Mouse (Mus musculus) right cerebral cortex, adult 18-20 months (tissue): ENCODE measurements around the gene Spryd3.
"Not testable (repeated sequence)": the region's sequence is repeated elsewhere in the genome, so short reads cannot be mapped to it uniquely, and the experiment has no call there.

ENCODE experiments used
- DNase-seq: peaks from one replicate; pipeline ENCODE4 v3.0.0; 2022; ENCODE audit warnings: mixed read lengths

Spryd3 gene

DNA sequence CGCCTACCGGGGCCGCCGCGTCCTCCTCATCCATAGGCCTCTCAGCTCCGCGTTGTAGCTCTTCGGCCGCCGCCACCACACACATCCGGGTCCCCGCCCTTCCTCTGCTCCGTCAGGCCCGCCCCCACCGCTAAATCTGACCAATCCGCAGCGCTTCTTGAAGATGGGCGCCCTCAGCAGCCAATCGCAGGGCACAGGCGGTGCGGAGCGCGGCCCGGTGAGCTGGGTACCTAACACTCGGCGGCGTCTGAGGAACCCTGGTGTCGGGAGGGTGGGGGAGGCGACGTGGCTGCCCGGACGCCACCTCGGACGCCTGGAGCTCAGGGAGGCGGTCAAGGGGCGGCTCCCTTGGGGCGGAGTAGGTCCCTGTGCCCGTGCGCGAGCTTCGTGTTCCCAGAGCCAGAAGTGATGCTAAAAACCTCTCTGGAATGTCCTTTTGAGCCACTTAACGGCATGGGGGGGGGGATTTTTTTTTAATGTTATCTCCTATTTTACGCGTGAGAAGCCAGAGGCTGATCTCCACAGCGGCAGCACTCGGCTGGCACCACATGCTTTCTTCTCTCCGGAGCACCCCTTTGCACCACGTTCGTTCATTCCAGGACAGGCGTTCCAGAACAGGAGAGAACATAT, at the start of gene Spryd3:
Spryd3 (minus strand) TSS at position 106 of the 630 bp plus-strand sequence.
- DNase-seq, result peak; percentile 98

DNA sequence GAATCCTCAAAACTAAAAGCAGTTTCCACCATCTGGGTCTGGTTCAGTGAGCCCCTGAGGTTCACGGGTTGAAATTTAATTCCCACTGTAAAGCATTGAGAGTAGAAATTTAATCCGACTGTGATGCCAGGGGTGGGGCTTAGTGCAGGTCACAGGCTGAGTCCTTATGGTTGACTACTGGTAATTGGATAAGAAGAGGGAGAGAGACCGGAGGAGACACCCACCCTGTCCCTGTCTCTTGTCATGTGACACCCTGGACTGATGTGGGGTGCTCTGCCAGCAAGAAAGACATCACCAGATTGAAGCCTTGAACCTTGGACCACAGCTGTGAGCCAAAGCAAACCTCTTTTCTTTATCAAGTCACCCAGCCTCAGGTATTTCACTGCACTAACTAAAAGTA, 47.0 kb upstream of the Spryd3 start:
- DNase-seq, result no peak

DNA sequence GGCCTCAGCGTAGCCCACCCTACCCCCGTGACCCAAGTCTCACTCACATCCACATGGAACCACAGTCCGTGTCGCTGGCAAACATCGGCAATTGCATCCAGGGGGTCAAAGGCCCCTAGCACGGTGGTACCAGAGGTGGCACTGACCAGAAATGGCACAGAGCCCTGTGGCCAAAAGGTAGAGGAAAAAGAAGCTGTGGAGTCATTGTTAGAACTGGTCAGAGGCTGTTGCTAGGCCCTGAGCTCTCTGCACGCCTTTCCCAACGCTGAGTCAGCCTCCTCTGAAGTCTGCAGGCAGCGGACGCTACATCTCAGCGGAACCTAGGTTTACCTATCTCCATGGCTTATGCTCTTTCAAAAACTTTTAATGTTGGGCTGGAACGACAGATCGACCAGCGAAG, 43.9 kb upstream of the Spryd3 start:
- DNase-seq, result no peak

DNA sequence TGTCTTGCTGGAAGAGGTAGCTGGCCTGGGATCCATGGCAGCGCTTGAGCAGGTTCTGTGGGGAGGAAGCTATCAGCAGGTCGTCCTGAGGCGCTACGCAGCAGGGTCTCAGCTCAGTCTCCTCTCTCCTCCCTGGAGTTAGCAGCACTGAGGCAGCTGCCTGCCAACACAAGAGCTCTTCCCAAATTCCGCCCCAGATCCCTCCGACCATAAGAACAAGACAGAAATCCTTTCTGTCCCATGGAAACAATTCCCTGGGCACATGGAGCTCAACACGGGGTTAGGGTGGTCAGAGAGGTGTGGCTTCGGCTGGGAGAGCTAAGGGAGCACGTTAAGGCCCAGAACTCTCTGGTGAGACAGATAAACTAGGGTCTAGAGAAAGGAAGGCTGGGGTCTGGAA, 43.1 kb upstream of the Spryd3 start:
- DNase-seq, result no peak

DNA sequence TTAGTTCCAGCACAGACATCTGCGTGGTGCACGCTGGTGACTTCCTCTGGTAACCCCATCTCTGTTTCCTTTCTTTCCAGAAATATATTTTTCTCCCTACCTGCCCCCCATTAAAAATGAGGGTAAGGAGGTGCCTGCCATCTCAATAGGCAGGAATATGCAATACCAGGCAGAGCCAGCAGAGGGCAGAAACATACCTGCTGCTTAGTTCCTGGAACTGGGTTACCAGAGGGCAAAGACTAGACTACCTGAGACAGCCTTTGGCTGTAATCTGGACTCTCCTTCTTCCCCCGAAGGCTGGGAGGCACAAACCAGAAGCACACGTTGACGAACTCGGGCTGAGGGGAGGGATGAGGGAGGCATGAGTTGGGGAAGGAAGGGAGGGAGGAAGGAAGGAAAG, 42.2 kb upstream of the Spryd3 start:
- peak; percentile 73 for DNase-seq

DNA sequence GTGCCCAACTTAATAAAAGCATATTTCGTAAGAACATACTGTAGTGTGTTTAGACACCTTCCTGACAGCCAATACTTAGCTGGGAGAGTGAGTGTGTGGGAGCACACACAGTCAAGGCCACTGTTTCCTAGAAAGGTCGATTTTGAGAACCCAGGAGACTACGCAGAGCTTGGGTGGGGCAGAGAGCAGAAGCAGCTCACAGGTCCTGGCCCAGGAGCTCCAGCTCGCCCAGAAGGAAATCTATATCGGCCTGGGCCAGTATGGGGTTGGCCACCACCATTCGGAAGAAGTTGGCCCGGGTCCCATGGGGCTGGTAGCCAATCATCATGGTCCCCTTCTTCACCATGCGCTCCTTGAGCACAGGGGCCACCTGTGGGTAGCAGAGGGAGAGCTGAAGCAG, 41.4 kb upstream of the Spryd3 start:
- DNase-seq, result no peak

DNA sequence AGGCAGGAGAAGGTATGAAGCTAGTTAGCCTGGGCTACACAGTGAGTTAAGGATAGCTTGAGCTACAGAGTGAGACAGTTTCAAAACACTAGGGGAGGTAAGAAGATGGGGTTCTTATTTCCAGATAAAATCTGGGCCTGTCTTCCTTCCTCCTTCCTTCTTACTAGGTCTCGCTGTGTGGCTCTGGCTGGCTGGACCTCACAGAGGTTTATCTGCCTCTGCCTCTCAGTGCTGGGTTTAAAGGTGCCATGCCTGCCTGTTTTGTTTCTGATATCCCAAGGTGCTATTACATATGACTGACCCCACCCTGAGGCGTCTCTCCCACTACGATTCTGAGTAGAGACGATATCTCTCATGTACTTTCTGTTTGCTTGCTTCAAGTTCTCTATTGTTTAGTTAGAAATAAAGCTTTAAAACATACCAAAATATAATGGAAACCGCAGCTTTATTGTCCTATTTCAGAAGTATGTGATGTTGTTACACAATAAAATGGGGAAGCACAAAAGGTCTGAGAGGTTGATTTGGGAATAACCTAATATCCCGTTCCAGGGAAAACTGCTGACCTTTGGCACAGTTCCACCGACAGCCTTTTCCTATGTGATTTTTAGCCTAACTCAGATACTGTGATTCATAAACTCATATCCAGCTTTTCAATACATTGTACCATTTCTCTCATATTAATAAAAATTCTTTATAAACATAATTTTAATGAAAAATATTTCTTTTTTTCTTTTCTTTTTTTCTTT, 40.7 kb upstream of the Spryd3 start:
- no peak for DNase-seq

DNA sequence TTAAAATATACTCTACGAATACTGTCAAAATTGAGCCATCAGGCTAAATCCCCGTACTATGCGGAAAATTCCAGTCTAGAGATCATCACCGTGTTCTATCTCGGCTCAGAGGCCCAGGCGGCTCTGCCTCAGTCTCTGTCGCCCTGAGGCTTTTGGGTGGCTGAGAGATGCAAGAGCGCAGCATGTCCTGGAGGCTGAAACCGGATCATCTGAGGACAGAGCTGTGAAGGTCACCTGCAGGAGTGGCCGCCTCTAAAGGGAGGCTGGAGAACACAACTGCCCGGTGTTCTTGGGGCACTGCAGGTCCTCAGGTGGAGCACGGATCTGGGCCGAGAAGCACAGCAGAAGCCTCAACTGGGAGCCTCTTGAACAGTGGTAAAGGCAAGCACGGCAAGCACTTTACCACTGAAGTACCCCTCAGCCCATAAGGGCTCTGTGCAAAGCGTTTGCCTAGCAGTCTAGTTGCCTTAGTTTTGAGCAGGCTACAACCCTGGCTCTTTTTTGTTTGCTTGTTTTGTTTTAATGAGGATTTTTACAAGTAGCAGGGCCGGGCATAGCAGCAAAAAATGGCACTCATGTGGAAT, 39.8 kb upstream of the Spryd3 start:
- DNase-seq, result no peak

DNA sequence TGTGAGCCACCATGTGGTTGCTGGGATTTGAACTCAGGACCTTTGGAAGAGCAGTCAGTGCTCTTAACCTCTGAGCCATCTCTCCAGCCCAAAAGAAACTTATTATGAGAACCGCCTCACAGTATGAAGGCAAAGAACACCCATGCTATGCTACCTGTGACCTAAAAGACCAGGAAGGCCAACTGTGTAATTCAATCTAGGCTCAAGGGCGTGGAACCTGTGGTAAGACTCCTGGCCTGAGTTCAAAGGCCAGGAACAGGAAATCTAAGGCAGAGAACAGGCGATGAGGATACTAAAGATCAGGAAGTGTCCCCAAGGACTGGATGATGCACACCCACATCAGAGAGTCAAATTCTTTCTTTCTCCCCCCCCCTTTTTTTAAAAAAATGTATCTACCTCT, 37.5 kb upstream of the Spryd3 start:
- no peak for DNase-seq

DNA sequence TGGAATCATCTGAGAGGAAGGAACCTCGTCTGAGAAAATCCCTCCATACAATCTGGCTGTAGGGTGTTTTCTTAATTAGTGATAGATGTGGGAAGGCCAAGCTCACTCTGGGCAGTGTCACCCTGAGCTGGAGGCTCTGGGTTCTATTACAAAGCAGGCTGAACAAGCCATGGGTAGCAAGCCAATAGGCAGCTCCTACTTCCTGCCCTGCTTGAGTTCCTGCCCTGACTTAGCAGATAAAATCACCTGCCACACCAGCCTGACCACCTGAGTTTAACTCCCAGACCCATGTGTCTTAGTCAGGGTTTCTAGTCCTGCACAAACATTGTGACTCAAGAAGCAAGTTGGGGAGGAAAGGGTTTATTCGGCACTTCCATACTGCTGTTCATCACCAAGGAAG, 33.0 kb upstream of the Spryd3 start:
- no peak for DNase-seq

DNA sequence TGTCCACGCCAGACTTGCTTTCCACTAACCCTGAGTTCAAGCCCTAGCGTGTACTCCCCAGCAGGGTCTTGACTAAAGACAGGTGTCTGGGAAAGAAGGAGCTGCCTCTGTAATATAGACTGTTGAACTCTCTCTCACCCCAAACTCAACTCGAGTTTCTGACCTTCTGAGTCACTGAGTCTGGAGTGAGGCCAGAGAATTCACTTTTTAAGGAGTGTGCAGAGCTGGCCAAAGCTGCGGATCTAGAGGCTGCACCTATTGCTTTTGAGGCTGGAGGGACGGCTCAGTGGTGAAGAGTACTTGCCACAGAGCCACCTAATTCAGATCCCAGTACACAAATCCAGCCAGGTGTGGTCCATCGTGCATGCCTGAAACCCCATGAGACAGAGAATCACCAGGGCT, 31.6 kb upstream of the Spryd3 start:
- DNase-seq, result no peak

DNA sequence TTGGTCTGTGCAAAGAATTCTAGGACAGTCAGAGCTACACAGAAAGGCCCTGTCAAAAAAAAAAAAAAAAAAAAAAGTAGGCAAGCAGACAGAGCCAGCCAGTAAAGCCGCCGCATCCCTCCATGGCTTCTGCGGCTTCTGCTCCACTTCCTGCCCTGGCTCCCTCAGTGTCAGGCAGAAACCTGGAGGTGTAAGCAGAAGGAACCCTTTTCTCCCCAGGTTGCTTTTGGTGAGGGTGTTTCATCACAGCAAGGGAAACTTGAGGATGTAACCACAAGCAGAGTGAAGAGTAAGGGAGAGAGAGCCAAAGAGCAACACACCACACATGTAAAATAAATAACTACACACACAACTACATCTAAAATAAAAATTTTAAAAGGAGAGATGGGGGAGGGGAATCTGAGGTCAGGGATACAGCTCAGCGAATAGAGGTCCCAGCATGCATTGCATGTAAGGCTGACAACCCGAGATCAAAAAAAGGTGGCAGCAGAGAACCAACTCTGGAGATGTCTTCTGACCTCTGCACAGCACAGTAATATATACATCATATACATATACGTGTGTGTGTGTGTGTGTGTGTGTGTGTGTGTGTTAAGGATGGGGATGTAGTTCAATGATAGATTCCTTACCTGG, 29.6 kb upstream of the Spryd3 start:
- no peak for DNase-seq

DNA sequence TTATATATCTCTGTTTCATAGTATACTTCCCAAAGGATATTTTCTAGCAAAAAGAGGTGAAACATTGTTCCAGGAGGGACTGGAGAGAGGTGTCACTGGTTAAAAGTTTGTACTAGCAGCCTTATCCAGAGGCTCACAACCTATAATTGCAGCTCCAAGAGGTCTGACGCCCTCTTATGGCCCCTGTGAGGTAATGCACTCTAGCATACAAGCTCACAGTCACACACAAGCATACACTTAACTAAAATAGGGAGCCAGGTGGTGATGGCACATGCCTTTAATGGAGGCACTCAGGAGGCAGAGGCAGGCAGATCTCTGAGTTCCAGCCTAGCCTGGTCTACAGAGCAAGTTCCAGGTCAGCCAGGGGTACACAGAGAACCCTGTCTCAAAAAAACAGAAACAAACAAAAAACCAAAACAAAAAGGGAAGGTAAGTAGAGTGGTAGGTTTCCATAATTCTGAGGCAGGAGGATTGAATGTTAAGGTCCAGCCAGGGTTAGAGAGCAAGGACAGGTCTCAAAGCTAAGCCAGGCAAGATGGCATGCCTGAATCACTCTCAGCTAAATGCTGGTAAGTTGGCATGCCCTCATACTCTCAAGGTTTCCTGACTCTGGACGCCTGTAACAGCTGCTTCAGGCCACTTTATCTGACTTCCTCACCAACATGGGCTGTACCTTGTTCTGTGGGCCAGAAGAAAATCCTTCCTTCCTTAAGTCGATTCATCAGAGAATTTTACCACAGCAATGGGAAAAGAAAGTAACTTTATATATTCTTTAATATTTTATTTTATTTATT, 28.1 kb upstream of the Spryd3 start:
- no peak for DNase-seq

DNA sequence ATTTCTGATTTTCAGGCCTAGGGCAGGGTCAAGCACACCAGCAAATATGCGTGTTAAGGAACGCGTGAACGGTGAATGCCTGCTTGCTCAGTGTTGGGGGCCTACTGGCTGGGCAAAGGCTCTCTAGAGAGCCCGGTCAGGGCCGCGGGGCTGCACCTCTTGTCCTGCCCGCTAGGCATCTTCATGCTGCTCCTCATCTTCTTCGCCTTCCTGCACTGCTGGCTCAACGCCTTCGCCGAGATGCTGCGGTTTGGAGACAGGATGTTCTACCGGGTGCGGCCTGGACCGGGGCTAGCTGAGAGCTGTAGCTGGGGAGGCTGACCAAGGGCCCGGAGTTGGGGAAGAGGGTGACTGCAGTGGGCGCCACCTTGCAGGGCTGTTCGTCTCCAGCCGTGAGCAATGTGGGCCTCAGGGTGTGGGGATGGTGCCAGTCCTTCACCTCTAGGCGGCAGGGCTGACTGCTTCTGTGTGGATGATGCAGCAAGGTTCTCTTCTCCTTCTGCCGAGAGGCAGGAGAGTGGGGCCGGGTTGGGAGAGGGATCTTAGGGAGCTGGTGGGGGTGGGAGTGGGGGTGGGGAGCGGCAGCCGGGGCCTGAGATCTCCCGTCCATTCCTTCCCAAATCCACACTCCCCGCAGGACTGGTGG, 24.5 kb upstream of the Spryd3 start:
- DNase-seq, result no peak

DNA sequence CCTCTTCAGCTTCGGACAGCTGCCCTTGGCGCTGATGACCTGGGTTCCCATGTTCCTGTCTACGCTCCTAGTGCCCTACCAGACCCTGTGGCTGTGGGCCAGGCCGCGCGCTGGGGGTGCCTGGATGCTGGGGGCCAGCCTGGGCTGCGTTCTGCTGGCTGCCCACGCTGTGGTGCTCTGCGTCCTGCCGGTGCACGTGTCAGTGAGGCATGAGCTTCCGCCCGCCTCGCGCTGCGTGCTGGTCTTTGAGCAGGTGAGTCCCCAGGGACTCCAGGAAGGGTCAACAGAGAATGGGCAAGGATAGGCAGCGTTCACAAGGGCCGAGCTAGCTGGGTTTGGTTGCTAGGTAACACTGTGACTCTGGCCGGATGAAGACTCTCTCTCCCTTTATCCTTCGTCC, 20.8 kb upstream of the Spryd3 start:
- DNase-seq, result no peak

DNA sequence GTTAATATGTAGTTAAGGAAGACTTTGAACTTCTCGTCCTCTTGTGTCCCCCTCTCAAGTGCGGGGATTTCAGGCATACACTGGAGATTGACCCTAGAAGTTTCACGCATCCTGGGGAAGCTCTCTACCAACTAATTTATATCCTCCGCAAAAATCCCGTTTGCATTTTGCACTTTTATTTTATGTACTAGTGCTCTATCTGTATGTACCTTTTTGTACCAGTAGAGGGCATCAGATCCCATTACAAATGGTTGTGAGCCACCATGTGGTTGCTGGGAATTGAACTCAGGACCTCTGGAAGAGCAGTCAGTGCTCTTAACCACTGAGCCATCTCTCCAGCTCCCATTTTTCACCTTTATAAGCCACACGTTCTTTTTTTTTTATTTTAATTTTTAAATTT, 19.0 kb upstream of the Spryd3 start:
- DNase-seq, result not testable (repeated sequence)

DNA sequence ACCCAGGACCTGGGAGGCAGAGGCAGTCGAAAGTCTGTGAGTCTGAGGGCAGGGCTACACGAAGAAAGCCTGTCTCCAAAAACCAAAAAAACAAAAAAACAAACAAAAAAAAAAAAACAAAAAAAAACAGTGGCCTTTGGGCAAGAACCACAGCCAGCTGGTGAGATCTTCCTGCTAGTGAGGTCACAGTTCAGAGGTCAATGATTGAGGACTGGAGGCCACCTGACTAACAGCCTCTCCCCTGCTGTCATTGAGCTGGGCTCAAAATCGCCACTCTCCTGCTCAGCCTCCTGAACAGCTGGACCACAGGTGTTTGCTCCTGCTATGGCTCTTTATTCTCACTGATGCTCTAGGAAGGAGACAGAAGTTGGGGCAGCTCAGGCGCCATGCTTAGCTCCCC, 16.6 kb upstream of the Spryd3 start:
- no peak for DNase-seq

DNA sequence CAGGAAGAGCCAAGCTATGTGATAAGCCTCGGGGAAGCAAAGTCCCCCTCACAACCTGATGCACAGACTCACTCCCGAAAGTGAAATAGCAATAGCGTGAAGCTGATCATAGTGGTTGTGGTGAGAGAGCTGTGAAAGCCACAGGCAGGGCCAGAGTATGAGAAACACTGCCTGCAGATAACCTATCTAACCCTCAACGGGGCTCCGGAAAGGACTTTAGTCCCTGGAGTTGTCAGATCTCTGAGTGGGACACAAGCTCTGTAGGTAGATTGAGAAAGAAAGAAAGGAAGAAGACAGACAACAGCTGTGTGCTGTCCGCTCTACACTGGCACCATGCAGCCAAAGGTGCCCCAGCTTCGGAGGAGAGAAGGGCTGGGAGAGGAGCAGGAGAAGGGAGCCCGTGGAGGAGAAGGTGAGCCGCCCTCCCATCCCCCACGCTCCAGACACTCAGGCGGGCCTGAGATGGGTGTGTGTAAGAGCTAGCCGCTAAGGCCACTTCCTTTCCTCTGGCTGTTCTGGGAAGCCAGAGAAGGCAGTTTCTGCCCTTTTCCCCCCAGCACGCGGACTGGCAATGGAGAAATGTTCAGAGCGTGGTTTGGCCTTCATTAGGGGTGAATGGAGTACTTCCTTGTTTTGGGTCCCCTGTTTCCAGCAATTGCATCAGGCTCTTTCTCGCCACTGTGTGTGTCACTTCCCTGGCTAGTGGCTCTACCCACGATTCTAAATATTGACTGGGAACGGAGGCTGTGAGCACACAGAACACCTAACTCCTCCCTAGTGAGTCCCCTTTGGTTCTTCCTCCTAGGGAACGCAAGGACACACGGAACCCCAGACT, 14.5 kb upstream of the Spryd3 start, which contains the start of gene Soat2:
Soat2 (plus strand) TSS at position 226 of the 835 bp plus-strand sequence.
- DNase-seq, result no peak

DNA sequence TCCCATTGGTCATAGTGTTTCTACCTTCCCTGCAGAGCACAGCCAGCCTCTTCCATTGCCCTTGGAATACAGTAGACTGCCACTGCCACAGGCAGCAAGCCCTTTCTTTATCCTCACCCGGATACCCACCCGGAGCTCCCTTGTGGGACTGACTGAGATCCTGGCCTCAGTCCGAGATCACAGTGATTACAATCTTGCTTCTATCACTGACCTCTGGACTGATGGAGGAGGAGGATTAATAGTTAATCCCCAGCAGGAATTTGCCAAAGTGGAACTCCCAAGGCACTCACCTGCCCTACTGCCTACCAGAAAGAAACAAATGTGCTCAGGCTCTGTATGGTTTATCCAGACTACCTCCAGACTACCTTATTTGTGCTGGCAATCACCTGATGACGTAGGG, 13.5 kb upstream of the Spryd3 start:
- DNase-seq, result no peak

DNA sequence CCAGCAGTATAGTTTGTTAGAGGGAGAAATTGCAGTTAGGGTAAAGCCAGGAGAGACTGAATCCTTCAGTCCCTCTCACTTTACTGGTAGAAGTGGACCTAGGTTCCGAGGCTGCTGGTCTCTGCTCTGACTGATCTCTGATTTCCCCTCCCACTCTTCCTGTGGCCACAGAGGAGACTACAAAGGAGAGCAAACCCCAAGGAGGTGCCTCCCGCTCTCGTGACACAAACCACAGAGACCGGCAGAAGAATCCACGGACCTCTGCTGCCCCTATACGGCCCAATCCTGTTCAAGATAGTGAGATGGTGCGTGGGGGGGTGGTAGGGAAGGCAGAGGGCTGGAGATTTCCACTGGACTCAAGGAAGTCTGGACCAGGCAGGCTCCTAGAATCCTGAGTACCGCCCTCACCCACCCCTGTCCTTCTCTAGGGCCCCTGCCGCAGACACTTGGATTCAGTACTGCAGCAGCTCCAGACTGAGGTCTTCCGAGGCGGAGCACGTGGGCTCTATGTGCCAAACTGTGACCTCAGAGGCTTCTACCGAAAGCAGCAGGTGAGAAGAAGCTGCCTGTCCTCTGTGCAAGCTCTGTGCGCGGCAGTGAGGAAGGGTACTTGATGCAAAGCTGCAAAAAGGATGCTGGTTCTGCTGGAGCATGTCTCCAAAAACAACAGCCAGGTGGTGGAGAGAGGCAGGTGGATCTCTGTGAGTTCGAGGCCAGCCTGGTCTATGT, 11.8 kb upstream of the Spryd3 start:
- DNase-seq, result no peak

DNA sequence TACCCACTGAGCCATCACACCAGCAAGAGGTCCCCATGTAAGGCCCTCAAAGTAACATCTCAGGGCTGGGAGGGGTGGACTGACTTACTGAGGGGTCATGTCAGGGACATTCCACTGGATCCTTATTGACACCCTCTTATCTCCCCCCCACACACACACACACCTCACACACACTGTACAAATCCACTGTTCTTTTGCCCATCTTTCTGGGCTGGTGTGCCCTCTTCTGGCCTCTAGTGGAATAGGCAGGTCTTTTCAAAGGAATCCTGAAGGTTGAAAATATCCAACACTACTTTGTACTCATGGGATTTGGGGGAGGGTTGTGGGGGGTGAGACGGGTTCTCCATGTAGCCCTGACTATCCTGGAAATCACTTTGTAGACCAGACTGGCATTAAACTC, 10.8 kb upstream of the Spryd3 start:
- peak; percentile 35 for DNase-seq
